Comparison of ENCODE assay signal across 12 mouse cellular contexts in the genomic region with DNA sequence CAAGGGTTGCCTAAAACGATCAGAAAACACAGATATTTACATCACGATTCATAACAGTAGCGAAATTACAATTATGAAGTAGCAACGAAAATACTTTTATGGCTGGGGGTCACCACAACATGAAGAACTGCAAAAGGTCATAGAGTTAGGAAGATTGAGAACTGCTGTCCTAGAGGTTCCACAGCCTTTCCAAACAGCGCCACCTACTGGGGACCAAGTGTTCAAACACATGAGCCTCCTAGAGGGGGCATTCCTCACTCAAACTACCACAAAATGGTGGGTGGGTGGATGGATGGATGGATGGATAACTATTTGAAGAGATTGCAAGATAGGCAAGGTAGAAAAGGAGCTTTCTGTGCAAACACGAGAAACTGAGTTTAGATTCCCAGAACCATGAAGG.
DNase-seq lines count a peak whose midpoint lies in the region; ATAC-seq and TF ChIP-seq lines count a peak whose summit lies in the region.
"Had no signal": no experiment of that assay in that cellular context is flagged by ENCODE, and none has a peak within 500 bp of the region (broad histone marks: within the 10 kb centered on the region; RNA-seq: fewer than 3 reads in every experiment).

No protein-coding gene starts in this region.

- no peak overlapping the region for H3K4me2 ChIP-seq in kidney, embryonic 15.5 days

- H3K9me3 ChIP-seq in kidney, embryonic 15.5 days (replicated peaks) = no peaks in the 10 kb centered on the region

- WGBS in lung, adult 2 months = 76% methylated on average over 6 of the region's 6 CpGs
- WGBS in bone marrow, adult 2 months = 71% methylated on average over 6 of the region's 6 CpGs
- 83% methylated on average over 6 of the region's 6 CpGs for WGBS in kidney, embryonic 15.5 days

- no peaks in the 10 kb centered on the region for H3K4me1 ChIP-seq in lung, adult 2 months (ENCODE audit: control insufficient read depth, insufficient read depth, low read length)
- H3K4me1 ChIP-seq in bone marrow, adult 2 months (ENCODE audit: control insufficient read depth, insufficient read depth, low read length) = no peaks in the 10 kb centered on the region
- no peaks in the 10 kb centered on the region for H3K4me1 ChIP-seq in kidney, embryonic 15.5 days

- H3K9ac ChIP-seq in kidney, embryonic 15.5 days = no peak overlapping the region

- no peak overlapping the region for H3K27ac ChIP-seq in bone marrow, adult 2 months (ENCODE audit: control insufficient read depth, insufficient read depth, low read depth, low read length, poor library complexity)
- H3K27ac ChIP-seq in kidney, embryonic 15.5 days = no peak overlapping the region
- H3K27ac ChIP-seq: macrophage had no signal

- H3K27me3 ChIP-seq in kidney, embryonic 15.5 days = no peaks in the 10 kb centered on the region

- H3K36me3 ChIP-seq in kidney, embryonic 15.5 days = no peaks in the 10 kb centered on the region
- H3K36me3 ChIP-seq: G1E had no signal

- TF ChIP-seq CTCF in lung, adult 2 months (IDR thresholded peaks at IDR 0.05; ENCODE audit: insufficient read depth, low read length) = peak; percentile 48
- peak; percentile 27; the same call in 1 of the 2 replicates for TF ChIP-seq CTCF in bone marrow, adult 2 months (IDR thresholded peaks at IDR 0.05; ENCODE audit: control insufficient read depth, insufficient read depth, low read length)

- peak; percentile 16 for DNase-seq in embryo, embryonic 10 days (ENCODE audit: low spot score)
- no peak for DNase-seq in embryo, embryonic 9.5 days (ENCODE audit: extremely low spot score)
- DNase-seq in lung, adult 2 months = no peak
- no peak for DNase-seq in lung, adult 18-20 months
- DNase-seq: heart, postnatal 10 days; layer of hippocampus, postnatal 36 days had no signal

- peak; percentile 68 for ATAC-seq in megakaryocyte progenitor cell, adult 5-6 weeks (replicated peaks; ENCODE audit: poor library complexity)
- no peak for ATAC-seq in erythroid progenitor cell, adult 5-6 weeks (replicated peaks; ENCODE audit: low FRiP score, poor library complexity, severe bottlenecking)
- no peak for ATAC-seq in kidney, embryonic 15.5 days (replicated peaks; ENCODE audit: low FRiP score)

- H3K4me3 ChIP-seq in lung, adult 2 months (replicated peaks; ENCODE audit: extremely low read depth, low read depth, low read length) = no peak overlapping the region
- no peak overlapping the region for H3K4me3 ChIP-seq in bone marrow, adult 2 months (replicated peaks; ENCODE audit: control insufficient read depth, low read depth, low read length)
- H3K4me3 ChIP-seq in kidney, embryonic 15.5 days (replicated peaks) = no peak overlapping the region

- TF ChIP-seq POLR2A in lung, adult 2 months (IDR thresholded peaks at IDR 0.05; ENCODE audit: borderline replicate concordance, extremely low read depth, low read depth, low read length) = no peak
- no peak for TF ChIP-seq POLR2A in bone marrow, adult 2 months (IDR thresholded peaks at IDR 0.05; ENCODE audit: borderline replicate concordance, control insufficient read depth, low read depth, low read length)
